Mouse (Mus musculus) cerebellum, adult 9-11 months (tissue): Measurements from ENCODE around the gene Vwf.

Experiments used
- DNase-seq: peaks from one replicate; pipeline ENCODE4 v3.0.0; 2022

The Vwf gene

DNA sequence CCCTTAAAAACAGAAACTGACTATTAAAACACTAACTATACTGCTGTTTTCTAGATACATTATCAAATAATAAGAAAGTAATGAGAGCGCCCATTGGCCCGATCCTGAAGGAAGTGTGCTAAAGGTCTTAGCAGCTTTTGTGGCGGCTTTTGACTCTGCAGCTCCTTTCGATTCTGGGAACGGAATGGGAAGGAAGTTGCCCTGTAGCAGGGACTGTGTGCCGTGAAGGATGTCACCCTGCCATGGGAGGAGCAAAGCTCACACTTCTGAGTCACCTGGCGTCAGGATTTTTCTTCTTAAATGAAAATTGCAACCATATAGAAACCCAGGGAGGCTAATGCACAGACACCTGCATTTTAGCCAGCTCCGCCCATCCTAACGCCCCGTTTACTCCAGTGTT is 1.8 kb downstream of the Vwf start:
- DNase-seq, result no peak

DNA sequence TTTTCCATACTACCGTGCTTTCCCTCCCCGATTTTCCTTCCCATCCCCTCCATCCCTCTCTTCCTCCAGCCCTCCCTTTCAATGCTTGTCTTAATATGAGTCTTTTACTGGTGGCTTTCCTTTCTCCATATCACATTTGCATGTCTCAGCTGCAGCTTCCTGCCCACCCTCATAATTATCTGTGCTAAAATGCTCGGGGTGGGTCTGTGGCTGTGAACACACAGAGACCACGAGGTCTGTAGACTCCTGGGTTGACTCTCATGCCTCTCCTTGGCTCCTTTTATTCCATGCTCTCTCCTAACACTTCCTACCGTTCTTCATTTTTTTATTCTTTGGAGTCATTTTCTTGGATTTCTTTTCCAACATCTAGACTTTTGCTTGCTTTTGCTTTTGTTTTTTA is 3.6 kb downstream of the Vwf start:
- no peak for DNase-seq

DNA sequence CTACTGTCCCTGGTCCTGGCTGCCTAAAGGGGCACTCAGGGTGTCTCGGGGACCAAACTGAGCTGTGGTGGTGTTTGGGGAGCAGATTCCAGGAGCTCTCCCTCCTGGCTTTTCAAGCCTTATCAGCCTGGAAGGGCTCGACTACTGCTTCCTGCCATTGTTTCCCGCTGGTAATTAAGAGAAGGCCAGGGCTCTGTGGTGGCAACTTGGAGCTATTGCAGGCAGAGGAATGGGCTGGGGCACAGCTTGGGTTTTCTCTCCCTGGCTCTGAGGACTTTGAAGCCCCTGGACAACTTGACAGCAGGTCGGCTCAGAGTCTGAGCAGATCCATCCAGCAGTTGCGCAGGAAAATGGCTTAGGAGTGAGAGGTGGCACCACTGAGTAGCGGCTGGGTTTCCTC is 6.2 kb downstream of the Vwf start:
- no peak for DNase-seq

DNA sequence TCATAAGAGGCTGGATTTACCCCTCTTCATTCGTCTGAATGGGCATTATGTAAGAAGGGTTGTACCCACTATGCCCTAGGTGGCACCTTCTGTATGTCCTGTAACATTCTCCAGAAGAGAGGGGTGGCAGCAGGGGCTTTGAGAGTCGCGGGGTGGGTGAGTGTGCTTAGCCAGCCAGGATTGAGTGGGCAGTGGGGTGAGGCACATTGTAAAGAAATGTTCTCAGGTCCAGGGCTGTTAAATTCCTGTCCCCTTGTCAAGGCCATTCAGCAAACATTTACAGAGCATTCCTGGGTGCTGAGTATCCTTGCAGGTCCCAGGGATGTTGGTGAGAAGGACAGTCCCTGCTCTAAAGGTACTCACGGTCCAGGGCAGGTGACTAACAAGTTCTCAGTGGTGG is 7.0 kb downstream of the Vwf start:
- DNase-seq, result no peak

DNA sequence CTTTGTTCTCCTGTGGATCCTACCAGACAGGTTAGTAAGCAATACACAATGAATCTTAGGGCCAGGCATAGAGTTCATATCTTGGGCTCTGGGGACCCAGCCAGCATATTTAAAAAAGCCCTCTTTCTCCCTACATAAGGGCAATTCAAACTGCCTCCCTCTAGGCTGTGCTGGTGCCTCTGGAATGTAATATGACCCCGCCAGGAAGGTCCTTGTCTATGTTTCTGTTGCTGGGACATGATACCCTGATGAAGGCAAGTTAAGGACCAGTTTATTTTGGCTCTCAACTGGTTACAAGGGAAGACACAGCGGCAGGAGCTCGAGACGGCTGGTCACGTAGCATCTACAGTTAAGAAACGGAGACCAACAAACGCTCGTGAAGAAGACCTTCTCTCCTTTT is 12.3 kb downstream of the Vwf start:
- DNase-seq, result no peak

DNA sequence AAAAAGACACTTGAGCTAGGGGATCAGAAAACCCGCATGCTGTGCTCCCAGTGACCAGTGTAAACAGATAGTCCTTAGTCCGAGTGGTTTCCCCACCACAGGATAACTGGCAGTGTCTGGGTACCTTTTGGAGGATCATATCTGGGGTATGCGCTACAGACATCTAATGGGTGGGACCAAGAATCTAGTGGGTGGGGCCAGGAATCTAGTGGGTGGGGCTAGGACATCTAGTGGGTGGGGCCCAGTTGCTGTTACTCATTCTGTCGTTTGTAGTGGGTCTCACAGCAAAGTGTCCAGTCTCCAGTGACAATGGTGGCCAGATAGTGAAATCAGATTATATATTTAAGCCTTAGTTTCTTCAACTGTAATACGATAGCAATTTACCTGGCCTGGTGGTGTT is 14.5 kb downstream of the Vwf start:
- no peak for DNase-seq

DNA sequence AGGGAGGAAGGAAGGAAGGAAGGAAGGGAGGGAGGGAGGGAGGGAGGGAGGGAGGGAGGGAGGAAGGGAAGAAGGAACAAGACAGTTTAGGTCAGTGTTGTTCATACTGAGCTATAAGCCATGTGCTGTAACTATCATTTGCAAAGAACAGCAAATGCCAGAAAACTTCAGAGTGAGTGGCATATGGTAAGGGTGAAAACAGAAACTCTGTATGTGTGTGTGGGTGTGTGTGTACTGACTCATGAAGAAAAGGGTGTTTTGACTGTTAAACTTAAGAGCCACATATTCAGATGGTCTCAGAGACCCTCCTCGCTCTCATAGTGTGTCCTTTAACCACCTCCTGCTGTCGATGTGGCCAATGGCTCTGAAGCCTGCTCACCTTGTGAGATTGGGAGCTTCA is 14.9 kb downstream of the Vwf start:
- no peak for DNase-seq

DNA sequence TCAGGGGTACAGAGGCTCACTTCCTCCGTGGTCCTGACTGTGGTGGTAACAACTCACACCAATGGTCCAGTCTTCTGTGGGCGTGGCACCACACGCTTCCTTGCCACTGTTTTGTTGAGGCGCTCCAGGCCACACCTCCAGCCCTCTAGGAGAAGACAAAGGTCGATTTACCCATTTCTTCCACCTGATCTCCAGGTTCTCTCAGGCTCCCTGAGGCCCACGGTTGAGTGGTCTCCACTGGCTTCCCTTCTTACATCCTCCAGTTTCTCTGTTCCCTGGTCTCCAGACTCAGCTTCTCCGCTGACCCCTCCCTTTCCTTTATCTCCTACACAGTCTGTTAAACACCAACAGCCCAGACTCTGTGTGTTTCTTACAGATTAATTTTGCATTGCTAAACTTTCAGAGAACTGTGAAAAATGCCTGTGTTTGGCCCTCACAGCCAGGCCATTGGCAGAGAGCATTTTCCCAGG is 18.3 kb downstream of the Vwf start:
- DNase-seq, result no peak

DNA sequence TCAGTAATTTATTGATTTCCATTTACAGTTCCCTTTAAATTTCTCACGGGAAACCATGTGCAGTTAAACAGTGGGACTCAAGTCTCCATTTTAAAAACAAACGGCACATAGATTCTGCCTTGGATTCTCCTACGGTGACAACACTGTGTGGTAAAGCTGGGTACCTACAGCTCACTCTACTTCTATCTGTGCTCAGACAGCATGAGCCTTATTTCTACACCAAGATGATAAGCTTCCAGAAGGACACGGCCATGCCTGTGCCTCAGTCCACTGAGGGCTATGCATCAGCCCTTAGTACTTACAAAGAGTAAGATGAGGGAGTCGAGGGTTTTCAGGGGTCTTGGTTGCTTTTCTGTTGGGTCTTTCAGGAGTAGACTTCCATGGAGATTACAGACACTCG is 18.8 kb downstream of the Vwf start:
- no peak for DNase-seq

DNA sequence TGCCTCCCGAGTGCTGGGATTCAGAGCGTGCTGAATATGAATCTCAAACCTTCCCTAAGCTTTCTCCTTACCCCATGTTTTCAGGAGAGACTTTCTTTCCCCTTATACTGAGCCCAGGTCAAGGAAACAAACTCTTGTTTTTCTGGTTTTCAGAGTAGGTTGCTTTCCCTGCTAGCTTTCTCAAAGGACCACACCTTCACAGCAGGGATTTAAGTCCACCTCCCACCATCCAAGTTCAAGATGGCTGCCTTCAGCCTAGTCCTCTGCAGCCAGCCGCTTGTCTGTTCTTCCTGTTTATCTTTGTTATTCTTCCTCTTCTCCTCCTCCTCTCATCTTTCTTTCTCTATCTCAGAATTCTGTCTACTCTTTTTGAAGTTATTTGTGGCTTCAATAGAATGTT is 20.1 kb downstream of the Vwf start:
- DNase-seq, result no peak

DNA sequence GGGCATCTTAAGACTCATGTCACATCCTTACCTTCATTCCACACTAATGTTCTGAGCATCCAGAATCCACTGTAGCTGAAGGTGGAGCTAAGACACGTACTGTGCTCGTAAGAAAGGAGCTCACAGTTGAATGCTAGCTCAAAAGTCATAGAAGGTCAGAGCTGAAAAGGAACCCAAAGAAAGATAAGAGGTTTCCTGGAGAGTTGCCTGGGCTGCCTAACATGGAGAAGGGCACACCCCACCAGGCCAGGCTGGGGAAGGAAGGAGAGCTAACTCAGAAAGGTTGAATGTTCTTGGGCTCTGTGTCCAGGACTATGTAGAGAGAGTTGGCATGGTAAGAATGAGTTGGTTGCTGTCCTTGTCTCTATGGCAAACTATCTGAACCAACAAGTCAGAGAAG is 21.8 kb downstream of the Vwf start:
- no peak for DNase-seq

DNA sequence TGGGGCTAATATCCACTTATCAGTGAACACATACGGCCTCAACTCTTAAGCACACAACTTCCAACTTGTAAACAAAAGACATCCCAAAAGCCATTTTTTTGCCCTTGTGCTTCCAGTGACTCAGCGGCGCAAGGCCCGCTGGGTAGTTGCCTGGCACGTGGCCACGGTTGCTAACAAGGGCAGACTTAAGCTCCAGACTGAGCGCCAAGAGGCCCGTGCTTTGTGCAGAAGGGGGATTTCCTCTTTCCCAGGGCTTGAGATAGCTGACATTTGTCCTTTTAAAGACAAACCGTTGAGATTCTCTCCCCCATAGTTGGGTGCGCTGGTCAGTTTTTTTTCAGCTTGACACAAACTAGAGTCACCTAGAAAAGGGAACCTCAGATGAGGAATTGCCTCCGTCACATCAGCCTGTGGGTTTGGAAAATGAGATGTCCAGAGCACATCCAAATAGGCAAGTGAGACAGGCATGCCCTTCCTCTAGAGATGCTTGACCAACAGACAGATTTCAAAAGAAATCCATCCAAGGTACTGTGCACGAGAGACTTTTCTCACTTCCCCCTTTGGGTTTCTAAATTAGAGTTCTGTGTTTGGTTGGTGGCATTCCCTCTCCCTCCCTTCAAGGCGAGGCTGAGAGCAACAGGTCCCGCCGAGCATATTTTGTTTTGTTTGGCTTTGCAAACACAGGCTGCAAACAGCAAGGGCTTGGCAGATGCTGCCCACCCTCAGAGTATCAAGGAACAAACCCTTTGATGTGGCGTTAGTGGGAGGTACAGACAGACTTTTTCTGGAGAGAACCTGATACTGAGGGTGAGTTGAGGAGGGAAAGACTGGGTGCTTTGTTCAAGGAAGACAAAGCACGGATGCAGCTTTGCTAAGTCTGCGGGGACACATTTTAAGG is 26.0 kb downstream of the Vwf start:
- peak; percentile 36 for DNase-seq

DNA sequence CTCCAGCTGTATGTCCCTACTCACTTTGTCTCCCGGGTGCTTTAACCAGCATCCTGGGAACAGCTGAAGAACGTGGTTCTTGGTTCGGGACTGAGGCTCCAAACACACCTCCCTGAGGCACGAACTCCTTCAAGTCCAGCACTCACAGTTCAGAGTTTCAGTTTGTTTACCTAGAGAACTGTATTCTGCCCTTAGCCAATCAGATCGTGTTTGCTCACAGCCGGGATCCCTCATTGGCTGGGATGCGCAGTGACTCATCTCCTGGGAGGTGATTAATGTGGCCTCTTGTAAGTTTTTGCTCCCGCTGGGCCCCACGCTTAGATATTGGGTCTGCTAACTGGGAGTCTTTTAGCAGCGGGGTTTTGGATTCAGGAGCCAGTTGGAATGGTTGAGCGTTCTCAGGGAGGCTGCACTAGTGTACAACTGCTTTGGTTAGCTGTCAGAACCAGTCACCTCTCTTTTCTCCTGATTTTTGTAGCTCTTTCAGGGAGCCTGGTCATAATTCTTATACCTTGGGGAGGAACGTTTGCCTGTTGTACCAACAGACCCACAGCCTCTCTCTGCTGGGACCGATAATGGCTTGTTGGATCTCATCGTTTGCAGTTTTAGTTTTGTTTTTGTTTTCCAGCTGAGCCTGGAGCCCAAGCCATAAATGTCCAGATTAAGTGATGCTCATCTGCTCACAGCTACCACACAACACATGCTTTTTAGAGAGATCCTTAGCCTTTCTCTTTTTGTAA is 26.8 kb downstream of the Vwf start:
- DNase-seq, result no peak

DNA sequence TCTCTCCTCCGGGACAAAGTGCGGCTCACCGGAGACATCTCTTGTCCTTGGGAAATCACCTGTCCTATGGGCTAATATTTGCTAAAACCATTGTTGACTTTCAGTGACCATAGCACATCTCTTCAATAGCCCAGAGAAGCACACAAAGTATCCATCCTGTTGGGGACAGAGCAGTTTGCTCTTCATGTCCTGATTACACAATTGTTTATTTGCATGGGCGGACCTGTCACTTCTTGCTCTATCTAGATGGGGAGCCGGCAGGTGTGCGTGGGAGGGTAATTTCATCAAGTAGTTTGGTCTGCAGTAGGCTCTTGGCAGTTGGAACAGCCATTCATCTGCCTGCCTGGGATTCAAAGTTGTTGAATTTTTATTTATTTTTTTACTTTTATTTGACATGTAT is 28.5 kb downstream of the Vwf start:
- DNase-seq, result no peak

DNA sequence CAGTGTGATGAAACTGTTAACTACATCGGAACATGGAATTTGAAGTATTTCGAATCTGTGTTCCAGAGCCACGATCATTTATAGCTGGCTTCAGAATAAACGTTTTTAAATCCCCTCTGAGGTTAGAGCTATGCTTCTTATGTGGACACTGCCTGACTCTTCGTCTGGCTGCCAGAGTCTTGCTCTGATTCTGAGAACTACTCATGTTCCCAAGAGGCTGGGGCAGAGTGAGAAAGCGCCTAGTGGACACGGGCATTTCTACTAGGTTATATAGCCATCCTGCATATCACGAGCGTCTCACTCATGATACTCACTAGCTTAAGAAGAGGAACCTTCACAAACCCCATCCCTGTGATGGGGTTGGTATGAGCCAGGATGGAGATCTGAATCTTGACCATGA is 30.7 kb downstream of the Vwf start:
- DNase-seq, result no peak

DNA sequence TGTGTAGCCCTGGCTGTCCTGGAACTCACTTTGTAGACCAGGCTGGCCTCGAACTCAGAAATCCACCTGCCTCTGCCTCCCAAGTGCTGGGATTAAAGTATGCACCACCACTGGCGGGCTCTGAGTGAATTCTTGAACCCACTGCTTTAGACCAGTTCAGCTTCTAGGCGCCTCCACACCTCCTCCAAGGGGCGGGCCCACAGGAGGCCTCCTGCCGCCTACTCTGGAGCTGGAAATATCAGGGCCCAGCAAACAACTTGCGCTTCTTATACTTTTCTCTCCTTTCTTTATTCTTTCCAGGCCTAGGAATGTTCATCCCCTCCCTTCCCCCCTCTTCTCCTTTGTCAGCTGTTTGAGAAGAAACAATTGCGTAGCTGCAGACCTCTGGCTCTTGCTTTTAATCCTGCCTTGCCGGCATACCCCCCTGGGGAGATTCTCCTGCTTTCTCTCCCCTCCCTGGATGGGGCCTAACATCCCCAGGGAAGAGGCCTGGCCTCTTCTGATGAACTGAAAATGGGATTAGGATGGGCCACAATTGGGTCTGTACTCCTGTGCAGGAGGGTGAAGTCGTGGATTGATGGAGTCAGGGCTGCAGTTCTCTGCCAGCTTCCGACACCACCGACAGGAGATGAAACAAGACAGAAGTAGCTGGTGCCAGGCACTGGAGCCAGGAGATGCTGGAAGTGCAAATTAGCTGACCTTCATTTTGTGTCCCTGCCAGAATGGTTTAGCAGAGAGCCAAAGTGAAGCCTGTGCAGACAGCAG is 31.5 kb downstream of the Vwf start:
- DNase-seq, result peak; percentile 92

DNA sequence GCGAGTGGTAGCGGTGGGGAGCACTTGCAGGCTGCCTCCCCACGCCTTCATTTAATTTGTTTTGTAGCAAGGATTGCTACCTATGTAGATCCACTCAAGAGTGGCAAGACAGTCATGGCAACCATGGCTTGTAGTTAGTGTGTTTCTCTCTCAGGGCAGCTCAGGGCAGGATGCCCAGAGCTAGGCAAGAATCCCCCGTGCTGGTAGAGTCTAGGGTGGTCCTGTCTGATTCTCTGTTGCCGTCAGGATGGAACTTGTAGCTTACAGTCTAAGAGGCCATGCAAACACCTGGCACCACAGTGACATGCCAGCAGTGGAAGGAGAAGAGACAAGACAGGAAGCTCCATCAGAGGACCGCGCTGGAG is 32.1 kb downstream of the Vwf start:
- DNase-seq, result no peak

DNA sequence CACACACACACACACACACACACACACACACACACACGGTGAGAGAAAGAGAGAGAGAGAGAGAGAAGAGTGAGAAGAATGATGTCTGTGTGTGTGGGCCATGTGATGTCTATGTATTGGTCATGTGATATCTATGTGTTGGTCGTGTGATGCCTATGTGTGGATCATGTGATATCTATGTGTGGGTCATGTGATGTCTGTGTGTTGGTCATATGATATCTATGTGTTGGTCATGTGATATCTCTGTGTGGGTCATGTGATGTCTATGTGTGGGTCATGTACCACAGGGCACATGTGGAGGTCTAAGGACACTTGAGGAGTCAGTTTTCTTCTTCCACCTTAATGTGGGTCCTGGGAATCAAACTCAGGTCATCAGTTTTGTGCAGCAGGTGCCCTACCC is 33.3 kb downstream of the Vwf start:
- DNase-seq, result no peak

DNA sequence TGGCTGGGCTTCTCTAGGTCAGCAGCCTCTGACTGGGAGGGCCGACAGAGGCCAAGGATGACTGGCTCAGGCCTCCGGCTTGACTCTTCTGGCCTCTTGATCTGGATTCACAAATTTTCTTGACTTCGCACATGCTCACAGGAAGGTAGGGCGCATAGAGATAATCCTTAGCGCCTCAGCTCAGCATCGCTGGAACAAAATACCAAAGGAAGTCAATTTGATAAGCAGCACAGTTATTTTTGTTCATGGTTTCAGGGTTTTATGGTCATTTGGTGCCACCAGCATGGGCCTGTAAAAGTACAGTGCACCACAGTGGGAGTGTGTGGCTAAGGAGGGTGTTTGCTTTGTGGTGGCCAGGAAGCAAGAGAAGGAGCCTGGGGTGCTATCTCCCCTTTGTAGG is 37.1 kb downstream of the Vwf start:
- no peak for DNase-seq

DNA sequence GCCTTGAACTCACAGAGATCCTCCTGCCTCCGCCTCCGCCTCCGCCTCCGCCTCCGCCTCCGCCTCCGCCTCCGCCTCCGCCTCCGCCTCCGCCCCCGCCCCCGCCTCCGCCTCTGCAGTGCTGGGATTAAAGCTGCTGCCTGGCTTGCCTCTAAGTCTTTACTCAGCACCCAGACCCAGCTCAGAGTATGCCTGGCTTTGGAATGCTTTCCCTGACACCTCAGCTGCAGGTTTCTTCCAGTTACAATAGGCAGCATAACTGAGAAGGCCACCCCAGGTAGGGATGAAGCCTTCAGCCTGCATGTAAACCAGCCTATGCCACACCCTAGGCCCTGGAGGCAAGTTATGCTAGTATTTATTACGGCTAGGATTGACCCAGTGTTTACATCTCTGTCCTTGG is 37.7 kb downstream of the Vwf start:
- no peak for DNase-seq

DNA sequence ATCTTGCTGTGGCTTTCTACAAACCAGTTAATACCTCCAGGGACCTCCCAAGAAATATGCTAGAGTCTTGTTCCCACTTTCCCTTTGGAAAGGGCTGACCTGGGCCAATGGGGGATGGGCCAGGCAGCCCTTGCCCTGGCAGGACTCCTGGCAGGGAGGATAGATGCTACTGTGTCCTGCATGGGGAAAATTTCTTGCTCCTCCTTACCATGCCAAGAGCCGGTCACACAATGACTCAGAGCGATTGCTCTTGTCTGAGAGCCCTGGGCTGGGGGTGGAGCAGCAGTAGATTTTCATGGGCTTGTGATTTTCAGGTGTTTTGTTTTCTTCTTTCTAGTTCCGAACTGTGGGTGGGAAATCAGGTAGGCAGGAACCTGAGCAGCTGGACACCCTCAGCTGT is 39.0 kb downstream of the Vwf start:
- no peak for DNase-seq

DNA sequence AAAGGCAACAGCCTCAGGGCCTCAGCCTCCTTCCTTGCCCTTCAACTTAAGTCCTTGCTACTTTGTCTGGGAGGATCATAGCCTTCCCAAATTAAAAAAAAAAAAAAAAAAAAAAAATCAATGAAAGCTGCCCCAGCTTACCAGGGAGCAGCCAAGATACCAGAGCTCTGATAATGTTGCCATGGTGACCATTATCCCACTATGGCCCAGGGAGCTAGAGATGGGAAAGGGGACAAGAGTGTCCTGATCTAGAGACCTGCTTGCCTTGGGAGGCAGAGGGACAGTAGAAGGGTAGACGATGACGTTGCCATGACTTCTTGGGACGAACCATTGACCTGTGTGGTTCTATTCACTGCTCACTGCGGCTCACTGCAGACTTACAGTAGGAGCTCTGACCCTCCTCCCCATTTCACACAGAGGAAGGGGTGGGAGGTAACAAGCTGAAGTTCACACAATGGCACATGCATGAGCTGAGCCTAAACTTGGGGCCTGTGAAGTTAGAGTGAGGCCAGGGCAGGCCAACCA is 39.5 kb downstream of the Vwf start:
- no peak for DNase-seq

DNA sequence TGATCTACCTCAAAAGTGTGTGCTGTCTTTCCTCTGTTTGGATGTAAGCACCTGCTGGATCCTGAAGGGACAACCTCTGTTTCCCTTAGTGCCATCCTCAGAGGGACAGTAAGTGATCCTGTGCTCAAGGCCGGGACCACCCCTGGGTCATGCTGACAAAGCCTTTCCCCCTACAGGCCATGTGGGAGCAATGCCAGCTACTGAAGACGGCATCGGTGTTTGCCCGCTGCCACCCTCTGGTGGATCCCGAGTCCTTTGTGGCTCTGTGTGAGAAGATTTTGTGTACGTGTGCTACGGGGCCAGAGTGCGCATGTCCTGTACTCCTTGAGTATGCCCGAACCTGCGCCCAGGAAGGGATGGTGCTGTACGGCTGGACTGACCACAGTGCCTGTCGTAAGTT is 41.7 kb downstream of the Vwf start:
- DNase-seq, result no peak

DNA sequence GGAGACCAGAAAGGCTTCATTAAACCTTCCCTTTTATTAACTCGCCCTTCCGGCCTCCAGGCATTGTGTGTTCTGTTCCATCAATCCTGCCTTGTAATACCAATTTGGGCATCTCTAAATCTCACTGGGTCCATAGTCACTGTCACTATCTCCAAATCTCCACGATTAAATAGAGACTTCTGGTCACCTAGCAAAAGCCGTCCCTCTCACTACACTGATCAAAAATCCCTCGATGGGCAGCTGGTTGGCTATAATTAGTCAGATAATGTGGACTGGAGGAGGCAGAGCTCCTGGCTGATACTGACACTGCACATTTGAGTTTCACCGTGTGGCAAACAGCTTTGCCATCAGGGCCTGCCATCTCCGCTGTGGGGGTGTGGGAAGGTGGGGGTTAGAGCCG is 42.5 kb downstream of the Vwf start:
- no peak for DNase-seq
